Mouse (Mus musculus): Measurements from ENCODE around the gene Cyb5r3. TPM values are rescaled to one million over a fixed set of nuclear protein-coding genes. Genes with fewer than 3 reads are reported as not detected.

Cyb5r3 gene
- polyA plus RNA-seq, 1 experiment from 2014 or later = 114 TPM

- 88% methylated on average over 7 of the region's 7 CpGs for WGBS
- H3K27ac ChIP-seq = no peak overlapping the region
- no peak for ATAC-seq (replicated peaks; ENCODE audit: insufficient number of reproducible peaks, insufficient read depth, low FRiP score, low read depth)
- peaks cover 43% of the 10 kb centered on the region for H3K36me3 ChIP-seq
- H3K4me2 ChIP-seq = no peak overlapping the region
- no peak overlapping the region for H3K9ac ChIP-seq
- 0 out of 2 replicates have a peak, but pooled peaks cover 2% of the 10 kb centered on the region for H3K4me1 ChIP-seq (replicated peaks)
- no peaks in the 10 kb centered on the region for H3K9me3 ChIP-seq (replicated peaks)
- no peak overlapping the region for H3K4me3 ChIP-seq
- H3K27me3 ChIP-seq = no peaks in the 10 kb centered on the region
Observed at GRCm38 (mm10) chr15:83158587-83159160, 13.7 kb downstream of the Cyb5r3 start.

- Histone ChIP-seq H3K27me3 (no peaks in the 10 kb centered on the region), H3K4me3 (no peak overlapping the region), H3K27ac (peak overlapping the region; percentile 3; the same call in 1 of the 2 replicates), H3K4me1 (replicated peaks) (0 out of 2 replicates have a peak, but pooled peaks cover 2% of the 10 kb centered on the region), H3K9ac (no peak overlapping the region), H3K36me3 (peaks cover 43% of the 10 kb centered on the region), H3K4me2 (no peak overlapping the region), H3K9me3 (replicated peaks) (no peaks in the 10 kb centered on the region)
- WGBS = 92% methylated on average over 6 of the region's 6 CpGs
- no peak for ATAC-seq (replicated peaks; ENCODE audit: insufficient number of reproducible peaks, insufficient read depth, low FRiP score, low read depth)
Observed at GRCm38 (mm10) chr15:83157667-83158064, 14.7 kb downstream of the Cyb5r3 start.

DNA sequence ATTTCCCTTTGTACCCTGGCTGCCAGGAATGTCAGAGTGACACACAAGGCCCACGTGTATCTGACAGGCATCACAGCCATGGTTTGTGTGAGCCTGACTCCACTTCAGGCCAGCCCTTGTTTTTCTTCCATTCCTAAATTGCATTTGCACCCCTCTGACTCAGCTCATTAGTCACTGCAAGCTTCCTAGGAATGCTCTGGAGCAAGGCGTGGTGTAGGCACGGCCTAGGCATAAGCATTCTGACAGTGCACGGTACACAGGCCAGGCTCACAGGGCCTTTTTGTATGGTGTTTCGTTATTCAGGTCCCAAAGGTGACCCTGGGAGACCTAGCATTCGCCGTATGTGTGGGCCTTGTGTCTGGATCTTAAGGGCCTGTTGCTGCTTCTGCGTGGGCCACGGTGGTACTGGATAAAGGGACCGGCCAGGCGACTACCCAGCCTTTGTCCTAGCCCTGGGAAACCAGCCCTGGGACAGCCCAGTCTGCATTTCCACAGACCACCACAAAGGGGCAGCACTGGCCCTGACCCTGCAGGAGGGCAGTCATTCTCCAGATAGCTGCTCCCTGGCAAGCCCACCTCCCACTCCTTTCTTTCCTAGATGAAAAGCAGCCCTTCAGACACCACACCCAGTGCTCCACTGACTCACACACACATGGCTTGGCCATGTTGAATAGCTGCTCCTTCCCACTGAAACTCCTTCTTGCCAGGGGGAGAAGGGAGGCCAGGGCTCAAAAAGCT, 15.3 kb downstream of the Cyb5r3 start:
- H3K27ac ChIP-seq = peak overlapping the region; percentile 3; the same call in 1 of the 2 replicates
- no peak for ATAC-seq (replicated peaks; ENCODE audit: insufficient number of reproducible peaks, insufficient read depth, low FRiP score, low read depth)
- 0 out of 2 replicates have a peak, but pooled peaks cover 2% of the 10 kb centered on the region for H3K4me1 ChIP-seq (replicated peaks)
- H3K36me3 ChIP-seq = peaks cover 42% of the 10 kb centered on the region
- no peak overlapping the region for H3K9ac ChIP-seq
- no peak overlapping the region for H3K4me2 ChIP-seq
- H3K9me3 ChIP-seq (replicated peaks) = no peaks in the 10 kb centered on the region
- WGBS = 69% methylated on average over 11 of the region's 11 CpGs
- H3K4me3 ChIP-seq = no peak overlapping the region
- H3K27me3 ChIP-seq = no peaks in the 10 kb centered on the region

- no peak for ATAC-seq (replicated peaks; ENCODE audit: insufficient number of reproducible peaks, insufficient read depth, low FRiP score, low read depth)
- peaks cover 32% of the 10 kb centered on the region for H3K36me3 ChIP-seq
- H3K4me1 ChIP-seq (replicated peaks) = 0 out of 2 replicates have a peak, but pooled peaks cover 2% of the 10 kb centered on the region
- no peak overlapping the region for H3K4me2 ChIP-seq
- no peaks in the 10 kb centered on the region for H3K27me3 ChIP-seq
- no peaks in the 10 kb centered on the region for H3K9me3 ChIP-seq (replicated peaks)
- H3K4me3 ChIP-seq = no peak overlapping the region
- no peak overlapping the region for H3K9ac ChIP-seq
- 74% methylated on average over 6 of the region's 6 CpGs for WGBS
- H3K27ac ChIP-seq = no peak overlapping the region
Observed at GRCm38 (mm10) chr15:83155672-83156419, 16.5 kb downstream of the Cyb5r3 start.

GRCm38 (mm10) chr15:83154309-83154708, 18.1 kb downstream of the Cyb5r3 start:
- H3K4me2 ChIP-seq = no peak overlapping the region
- H3K4me3 ChIP-seq = no peak overlapping the region
- H3K4me1 ChIP-seq (replicated peaks) = 0 out of 2 replicates have a peak, but pooled peaks cover 7% of the 10 kb centered on the region
- WGBS = 94% methylated on average over 7 of the region's 7 CpGs
- peaks cover 23% of the 10 kb centered on the region for H3K36me3 ChIP-seq
- H3K27ac ChIP-seq = no peak overlapping the region
- no peaks in the 10 kb centered on the region for H3K27me3 ChIP-seq
- no peaks in the 10 kb centered on the region for H3K9me3 ChIP-seq (replicated peaks)
- ATAC-seq (replicated peaks; ENCODE audit: insufficient number of reproducible peaks, insufficient read depth, low FRiP score, low read depth) = no peak
- H3K9ac ChIP-seq = no peak overlapping the region

DNA sequence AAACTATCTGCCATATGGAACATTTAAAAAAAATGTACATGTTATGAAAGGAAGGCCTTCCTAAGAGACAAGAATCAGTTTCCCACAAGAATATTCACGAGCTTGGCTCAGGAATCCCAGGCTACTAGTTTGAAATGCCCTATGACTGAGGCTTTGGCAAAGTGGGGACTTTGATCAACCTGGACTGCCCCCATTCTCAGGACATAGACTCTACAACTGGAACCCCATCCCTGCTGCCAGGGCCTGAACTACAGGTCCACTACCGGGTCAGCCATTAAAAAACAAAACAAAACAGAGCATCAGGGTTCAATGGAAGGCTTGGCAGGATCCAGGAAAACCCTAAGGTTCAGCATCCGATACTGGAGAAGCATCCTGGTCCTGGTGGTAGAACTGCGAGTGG, 21.7 kb downstream of the Cyb5r3 start:
- no peak overlapping the region for H3K4me2 ChIP-seq
- H3K4me1 ChIP-seq (replicated peaks) = peaks cover 14% of the 10 kb centered on the region
- H3K27me3 ChIP-seq = no peaks in the 10 kb centered on the region
- no peak for ATAC-seq (replicated peaks; ENCODE audit: insufficient number of reproducible peaks, insufficient read depth, low FRiP score, low read depth)
- H3K9ac ChIP-seq = no peak overlapping the region
- no peaks in the 10 kb centered on the region for H3K9me3 ChIP-seq (replicated peaks)
- no peak overlapping the region for H3K4me3 ChIP-seq
- peaks cover 18% of the 10 kb centered on the region for H3K36me3 ChIP-seq
- WGBS = 82% methylated on average over 4 of the region's 4 CpGs
- 0 out of 2 replicates have a peak overlapping the region, but pooled peaks have one; percentile 15 for H3K27ac ChIP-seq

DNA sequence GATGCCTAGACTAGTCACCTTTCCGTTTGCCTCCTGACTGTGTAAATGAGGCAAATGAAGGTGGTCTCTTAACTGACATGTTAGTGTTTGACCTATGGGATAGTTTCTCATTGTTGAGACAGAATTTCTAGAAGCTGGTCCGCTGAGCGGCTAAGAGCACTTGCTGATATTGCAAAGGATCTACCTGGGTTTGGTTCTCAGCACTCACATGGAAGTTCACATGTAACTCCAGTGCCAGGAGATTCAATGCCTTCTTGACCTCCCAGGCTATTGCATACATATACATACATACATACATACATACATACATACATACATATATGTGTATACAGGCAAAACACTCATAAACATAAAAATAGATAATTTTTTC, 22.3 kb downstream of the Cyb5r3 start:
- no peaks in the 10 kb centered on the region for H3K27me3 ChIP-seq
- peaks cover 22% of the 10 kb centered on the region for H3K36me3 ChIP-seq
- H3K4me1 ChIP-seq (replicated peaks) = peaks cover 14% of the 10 kb centered on the region
- H3K27ac ChIP-seq = peak overlapping the region; percentile 98
- H3K9me3 ChIP-seq (replicated peaks) = no peaks in the 10 kb centered on the region
- H3K9ac ChIP-seq = peak overlapping the region; percentile 88
- H3K4me3 ChIP-seq = peak overlapping the region; percentile 83
- no peak for ATAC-seq (replicated peaks; ENCODE audit: insufficient number of reproducible peaks, insufficient read depth, low FRiP score, low read depth)
- H3K4me2 ChIP-seq = peak overlapping the region; percentile 53
- whole genome bisulfite sequencing = 26% methylated on average over 3 of the region's 3 CpGs

DNA sequence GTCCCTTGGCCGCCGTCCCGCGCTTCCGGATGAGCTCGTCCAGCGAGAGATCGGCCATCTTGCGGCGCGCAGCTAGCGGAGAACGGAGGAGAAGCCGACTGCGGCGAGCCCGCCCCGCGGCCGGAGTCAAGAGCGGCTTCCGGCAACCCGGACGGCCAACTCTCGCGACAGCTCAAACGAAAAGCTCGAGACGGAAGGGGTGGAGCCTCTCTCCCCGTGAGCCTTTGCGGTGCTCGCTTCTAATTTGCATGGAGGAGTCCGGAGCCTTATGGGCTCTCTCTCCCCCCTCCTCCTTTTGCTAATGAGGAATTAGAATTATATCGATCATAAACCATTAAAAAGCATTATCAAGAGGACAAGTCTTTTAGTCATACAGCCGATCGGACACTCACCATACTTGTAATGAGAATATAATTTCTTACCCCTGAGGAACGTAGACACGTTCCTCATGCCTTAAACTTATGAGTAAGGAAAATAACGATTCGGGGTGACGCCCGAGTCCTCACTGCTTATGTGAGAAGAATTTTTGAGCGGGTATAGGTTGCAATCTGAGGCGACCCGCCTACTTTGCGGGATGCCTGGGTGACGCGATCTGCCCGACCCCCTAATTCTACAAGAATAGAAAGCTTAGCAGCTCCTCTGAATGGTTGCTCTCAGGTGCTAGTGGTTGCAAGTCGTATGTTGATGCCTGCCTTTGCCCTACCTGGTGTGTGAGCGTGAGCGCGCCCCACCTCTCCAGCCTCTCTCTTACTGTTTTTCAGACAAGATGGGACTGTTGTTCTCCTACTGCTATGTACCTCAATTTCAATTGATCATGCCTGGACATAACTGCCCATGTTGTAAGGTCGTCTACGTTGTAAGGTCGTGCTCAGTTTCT, 23.0 kb downstream of the Cyb5r3 start, which contains the start of gene Poldip3:
Gene Poldip3 (minus strand): TSS at position 189 of the 877 bp plus-strand sequence.
- under 1% methylated on average over 56 of the region's 56 CpGs for WGBS
- Histone ChIP-seq H3K36me3 (peaks cover 22% of the 10 kb centered on the region), H3K27me3 (no peaks in the 10 kb centered on the region), H3K4me2 (peak within 1 kb of the TSS; percentile 75), H3K27ac (peak within 1 kb of the TSS; percentile 98), H3K9me3 (replicated peaks) (no peaks in the 10 kb centered on the region), H3K9ac (peak within 1 kb of the TSS; percentile 88), H3K4me3 (peak within 1 kb of the TSS; percentile 83), H3K4me1 (replicated peaks) (peaks cover 17% of the 10 kb centered on the region)
- ATAC-seq (replicated peaks; ENCODE audit: insufficient number of reproducible peaks, insufficient read depth, low FRiP score, low read depth) = peak; percentile 93

GRCm38 (mm10) chr15:83148801-83149195, 23.6 kb downstream of the Cyb5r3 start:
- 0% methylated on average over 24 of the region's 41 CpGs for WGBS
- H3K4me3 ChIP-seq = peak overlapping the region; percentile 83
- ATAC-seq (replicated peaks; ENCODE audit: insufficient number of reproducible peaks, insufficient read depth, low FRiP score, low read depth) = peak; percentile 87

DNA sequence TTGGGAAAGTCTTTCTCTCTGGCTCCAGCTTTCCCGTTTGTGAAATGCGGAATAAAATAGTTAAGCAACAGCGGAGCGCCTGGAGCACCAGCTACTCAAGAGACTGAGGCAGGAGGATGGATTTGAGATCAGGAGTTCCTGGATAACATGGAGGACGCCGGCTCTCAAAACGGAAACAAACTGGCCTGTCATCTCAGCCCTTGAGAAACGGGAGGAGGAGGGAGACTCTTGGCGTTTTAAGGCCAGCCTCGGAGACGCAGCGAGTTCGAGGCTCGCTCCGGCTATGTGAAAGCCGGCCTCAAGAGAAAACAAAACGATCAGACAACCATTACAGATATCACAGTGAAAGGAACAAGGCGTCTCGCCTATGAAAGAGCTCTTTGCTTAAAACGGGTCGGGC, 24.0 kb downstream of the Cyb5r3 start:
- peak overlapping the region; percentile 83 for H3K4me3 ChIP-seq
- H3K9me3 ChIP-seq (replicated peaks) = no peaks in the 10 kb centered on the region
- peaks cover 18% of the 10 kb centered on the region for H3K36me3 ChIP-seq
- H3K27ac ChIP-seq = peak overlapping the region; percentile 98
- H3K9ac ChIP-seq = peak overlapping the region; percentile 88
- H3K4me1 ChIP-seq (replicated peaks) = peaks cover 21% of the 10 kb centered on the region
- peak overlapping the region; percentile 75 for H3K4me2 ChIP-seq
- 3% methylated on average over 21 of the region's 21 CpGs for WGBS
- ATAC-seq (replicated peaks; ENCODE audit: insufficient number of reproducible peaks, insufficient read depth, low FRiP score, low read depth) = no peak
- no peaks in the 10 kb centered on the region for H3K27me3 ChIP-seq

More at GRCm38 (mm10) chr15:83148801-83149195, 23.6 kb downstream of the Cyb5r3 start:
- peaks cover 18% of the 10 kb centered on the region for H3K36me3 ChIP-seq
- peak overlapping the region; percentile 88 for H3K9ac ChIP-seq
- no peaks in the 10 kb centered on the region for H3K9me3 ChIP-seq (replicated peaks)
- peak overlapping the region; percentile 98 for H3K27ac ChIP-seq
- H3K27me3 ChIP-seq = no peaks in the 10 kb centered on the region
- peak overlapping the region; percentile 75 for H3K4me2 ChIP-seq
- peaks cover 21% of the 10 kb centered on the region for H3K4me1 ChIP-seq (replicated peaks)

All from heart, embryonic 15.5 days (tissue).